Mouse (Mus musculus): ENCODE results near the gene Fgfr2. TPM values are rescaled to one million over a fixed set of nuclear protein-coding genes. Genes with fewer than 3 reads are reported as not detected.

Fgfr2 gene
- polyA plus RNA-seq, 1 experiment from 2014 or later: 93.6 TPM

DNA sequence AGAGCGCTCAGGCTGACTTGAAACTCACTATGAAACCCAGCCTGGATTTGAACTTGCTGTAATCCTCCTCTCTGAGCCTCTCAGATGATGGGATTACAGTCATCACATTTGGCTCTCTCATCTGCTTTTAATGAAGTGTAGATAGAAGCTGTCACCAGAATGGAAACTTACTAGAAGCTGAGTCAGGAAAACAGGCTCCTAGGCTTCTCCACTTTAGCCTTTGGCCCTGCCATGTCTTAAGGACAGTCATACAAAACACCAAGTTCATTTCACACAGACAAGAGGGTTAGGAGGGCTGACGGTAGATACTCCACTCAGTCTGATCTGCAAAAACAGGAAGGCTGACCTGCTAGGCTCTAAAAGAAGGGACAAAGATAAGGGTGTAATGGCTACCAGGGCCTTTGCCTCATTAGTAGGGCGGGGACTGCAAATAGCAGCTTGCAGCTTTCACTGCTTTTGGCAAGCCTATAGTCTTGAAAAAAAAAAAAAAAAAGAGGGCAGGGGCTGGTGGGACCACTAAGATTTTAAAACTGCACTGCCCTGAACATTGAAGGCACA, 357.4 kb downstream of the Fgfr2 start:
- Histone ChIP-seq H3K9me3 (ENCODE audit: control insufficient read depth, low read length) (no peaks in the 10 kb centered on the region), H3K27me3 (ENCODE audit: control insufficient read depth, insufficient read depth, low read length) (no peaks in the 10 kb centered on the region), H3K36me3 (ENCODE audit: control insufficient read depth, insufficient read depth, low read length) (no peaks in the 10 kb centered on the region), H3K4me1 (replicated peaks; ENCODE audit: control insufficient read depth, insufficient read depth, low read length) (peaks cover 18% of the 10 kb centered on the region), H3K4me2 (ENCODE audit: low read depth, low read length, severe bottlenecking) (no peak overlapping the region), H3K27ac (ENCODE audit: low read depth, low read length) (no peak overlapping the region), H3K9ac (ENCODE audit: low read length) (no peak overlapping the region), H3K4me3 (ENCODE audit: low read depth, low read length) (no peak overlapping the region)
- WGBS: 72% methylated on average over 3 of the region's 3 CpGs
- ATAC-seq (replicated peaks; ENCODE audit: low FRiP score) (no peak), DNase-seq (ENCODE audit: low spot score) (no peak)

DNA sequence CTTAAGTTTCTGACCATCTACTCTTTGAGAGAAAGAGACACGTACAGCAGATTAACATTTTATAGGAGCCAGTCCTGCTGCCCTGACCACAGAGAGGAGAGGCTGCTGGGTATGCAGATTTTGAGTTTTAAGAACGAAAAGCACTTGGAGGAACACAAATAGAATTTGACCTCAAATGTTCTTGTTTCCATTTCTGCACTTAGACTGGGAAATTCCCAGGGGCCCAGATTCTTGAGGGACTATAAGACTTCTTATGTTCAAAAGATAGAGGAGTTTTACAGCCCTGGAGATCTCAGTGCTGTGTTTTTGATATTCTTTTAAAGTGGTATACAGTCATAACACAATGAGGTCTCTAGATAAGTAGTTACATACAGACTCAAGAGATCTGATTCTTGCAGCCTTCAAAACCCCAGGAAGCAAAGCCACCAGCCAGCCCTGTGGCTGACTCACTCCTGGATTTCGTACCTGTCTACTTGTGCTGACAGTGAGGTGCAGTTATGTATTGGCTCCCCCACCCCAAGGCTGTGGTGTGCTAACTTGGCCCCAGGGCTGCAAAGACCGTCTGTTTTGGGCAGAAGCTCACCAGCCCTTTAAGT, 358.2 kb downstream of the Fgfr2 start:
- ATAC-seq (replicated peaks; ENCODE audit: low FRiP score): no peak
- no peaks in the 10 kb centered on the region for H3K36me3 ChIP-seq (ENCODE audit: control insufficient read depth, insufficient read depth, low read length)
- no peak overlapping the region for H3K9ac ChIP-seq (ENCODE audit: low read length)
- peaks cover 18% of the 10 kb centered on the region for H3K4me1 ChIP-seq (replicated peaks; ENCODE audit: control insufficient read depth, insufficient read depth, low read length)
- H3K27me3 ChIP-seq (ENCODE audit: control insufficient read depth, insufficient read depth, low read length): no peaks in the 10 kb centered on the region
- H3K4me2 ChIP-seq (ENCODE audit: low read depth, low read length, severe bottlenecking): no peak overlapping the region
- WGBS: 87% methylated on average over 4 of the region's 4 CpGs
- H3K4me3 ChIP-seq (ENCODE audit: low read depth, low read length): no peak overlapping the region
- H3K27ac ChIP-seq (ENCODE audit: low read depth, low read length): no peak overlapping the region
- no peaks in the 10 kb centered on the region for H3K9me3 ChIP-seq (ENCODE audit: control insufficient read depth, low read length)
- no peak for DNase-seq (ENCODE audit: low spot score)

DNA sequence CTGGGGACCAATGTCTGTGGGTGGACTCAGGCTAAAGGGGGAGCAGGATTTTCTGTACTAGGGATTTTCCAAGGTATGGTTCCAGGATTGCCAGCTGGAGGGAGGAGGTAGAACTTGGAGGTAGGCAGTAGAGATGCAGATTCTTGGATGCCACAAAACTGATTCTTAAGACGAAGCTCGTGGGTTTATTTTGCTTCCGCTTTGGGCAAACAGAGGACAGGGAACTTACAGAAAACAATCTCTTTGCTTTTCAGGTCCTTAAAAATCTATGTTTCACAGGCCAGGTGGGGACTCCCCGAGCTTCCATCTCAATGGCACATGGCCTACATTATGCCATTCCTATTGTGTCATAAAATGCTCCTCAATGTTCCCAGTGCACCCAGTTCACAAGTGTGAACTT, 358.8 kb downstream of the Fgfr2 start:
- WGBS: 89% methylated on average over 4 of the region's 4 CpGs
- H3K36me3 ChIP-seq (ENCODE audit: control insufficient read depth, insufficient read depth, low read length): no peaks in the 10 kb centered on the region

DNA sequence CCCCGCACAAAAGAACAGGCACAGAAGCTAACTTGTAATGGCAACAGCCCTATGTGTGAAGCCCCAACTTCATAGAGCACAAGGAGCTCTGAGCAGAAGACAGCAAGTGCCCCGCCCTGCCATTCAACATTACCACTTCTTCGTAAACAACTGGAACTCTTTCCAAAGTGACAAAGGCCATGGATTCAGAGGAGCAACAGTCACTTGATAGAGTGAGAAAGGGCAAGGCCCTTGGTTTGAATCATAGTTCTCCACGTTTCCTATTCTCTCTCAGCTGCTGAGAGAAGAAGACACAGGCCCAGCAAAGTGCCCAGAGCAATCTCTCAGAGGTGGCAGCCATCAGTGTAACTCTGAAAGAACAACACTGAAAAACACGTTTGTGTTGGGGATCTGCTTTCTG, 359.2 kb downstream of the Fgfr2 start:
- H3K4me1 ChIP-seq (replicated peaks; ENCODE audit: control insufficient read depth, insufficient read depth, low read length): peaks cover 18% of the 10 kb centered on the region

More for the DNA sequence above, 358.8 kb downstream of the Fgfr2 start:
- no peaks in the 10 kb centered on the region for H3K9me3 ChIP-seq (ENCODE audit: control insufficient read depth, low read length)
- H3K27me3 ChIP-seq (ENCODE audit: control insufficient read depth, insufficient read depth, low read length): no peaks in the 10 kb centered on the region
- no peak overlapping the region for H3K27ac ChIP-seq (ENCODE audit: low read depth, low read length)
- no peak overlapping the region for H3K4me2 ChIP-seq (ENCODE audit: low read depth, low read length, severe bottlenecking)
- ATAC-seq (replicated peaks; ENCODE audit: low FRiP score): no peak
- peaks cover 18% of the 10 kb centered on the region for H3K4me1 ChIP-seq (replicated peaks; ENCODE audit: control insufficient read depth, insufficient read depth, low read length)
- H3K4me3 ChIP-seq (ENCODE audit: low read depth, low read length): no peak overlapping the region
- H3K9ac ChIP-seq (ENCODE audit: low read length): no peak overlapping the region
- no peak for DNase-seq (ENCODE audit: low spot score)

DNA sequence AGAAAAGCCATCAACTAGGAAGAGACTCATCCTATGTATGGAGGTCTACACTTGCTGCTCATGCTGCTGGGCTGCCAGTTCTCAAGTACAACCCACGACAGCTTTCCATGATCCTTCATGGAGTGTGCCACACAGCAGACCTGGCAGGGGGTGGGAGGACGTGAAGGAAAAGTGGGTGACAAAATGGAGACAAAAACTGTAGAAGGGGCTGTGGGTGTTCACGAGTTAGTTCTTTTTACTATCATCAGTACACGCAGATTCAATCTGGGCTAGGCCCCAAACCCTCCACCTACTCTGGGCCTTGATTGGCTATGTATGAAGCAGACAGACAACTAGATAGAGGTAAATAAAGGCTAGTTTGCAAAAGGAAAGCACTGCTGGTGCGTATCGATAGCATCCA, 359.8 kb downstream of the Fgfr2 start:
- no peak for ATAC-seq (replicated peaks; ENCODE audit: low FRiP score)
- Histone ChIP-seq H3K27me3 (ENCODE audit: control insufficient read depth, insufficient read depth, low read length) (no peaks in the 10 kb centered on the region), H3K4me3 (ENCODE audit: low read depth, low read length) (no peak overlapping the region), H3K4me1 (replicated peaks; ENCODE audit: control insufficient read depth, insufficient read depth, low read length) (peaks cover 18% of the 10 kb centered on the region), H3K9ac (ENCODE audit: low read length) (no peak overlapping the region), H3K4me2 (ENCODE audit: low read depth, low read length, severe bottlenecking) (no peak overlapping the region), H3K9me3 (ENCODE audit: control insufficient read depth, low read length) (no peaks in the 10 kb centered on the region), H3K36me3 (ENCODE audit: control insufficient read depth, insufficient read depth, low read length) (no peaks in the 10 kb centered on the region), H3K27ac (ENCODE audit: low read depth, low read length) (no peak overlapping the region)
- 93% methylated on average over 6 of the region's 6 CpGs for WGBS
- no peak for DNase-seq (ENCODE audit: low spot score)

More for the DNA sequence above, 359.2 kb downstream of the Fgfr2 start:
- H3K36me3 ChIP-seq (ENCODE audit: control insufficient read depth, insufficient read depth, low read length): no peaks in the 10 kb centered on the region
- H3K4me3 ChIP-seq (ENCODE audit: low read depth, low read length): no peak overlapping the region
- H3K27ac ChIP-seq (ENCODE audit: low read depth, low read length): no peak overlapping the region
- H3K9me3 ChIP-seq (ENCODE audit: control insufficient read depth, low read length): no peaks in the 10 kb centered on the region
- no peak overlapping the region for H3K9ac ChIP-seq (ENCODE audit: low read length)
- H3K27me3 ChIP-seq (ENCODE audit: control insufficient read depth, insufficient read depth, low read length): no peaks in the 10 kb centered on the region
- ATAC-seq (replicated peaks; ENCODE audit: low FRiP score) (no peak), DNase-seq (ENCODE audit: low spot score) (no peak)
- no peak overlapping the region for H3K4me2 ChIP-seq (ENCODE audit: low read depth, low read length, severe bottlenecking)
- 89% methylated on average over 5 of the region's 5 CpGs for WGBS

DNA sequence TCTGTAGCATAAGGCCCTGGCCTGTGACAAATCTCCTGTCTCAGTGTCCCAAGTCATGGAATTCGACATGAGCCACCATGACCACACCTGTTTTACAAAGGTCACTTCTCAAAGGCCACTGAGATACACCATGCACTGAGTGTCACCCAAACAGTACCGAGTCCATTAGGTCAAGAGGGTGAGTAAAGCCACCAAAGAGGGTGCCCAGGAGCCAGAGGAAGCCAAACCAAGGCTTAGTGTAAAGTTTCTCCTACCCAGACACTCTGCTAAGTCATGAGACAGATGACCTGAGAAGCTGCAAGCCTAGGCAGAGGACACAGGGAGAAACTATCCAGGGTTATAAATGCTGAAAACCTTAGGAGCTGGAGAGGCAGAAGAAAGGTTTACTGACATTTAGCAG, 361.7 kb downstream of the Fgfr2 start:
- DNase-seq (ENCODE audit: low spot score): no peak
- Histone ChIP-seq H3K4me2 (ENCODE audit: low read depth, low read length, severe bottlenecking) (no peak overlapping the region), H3K27ac (ENCODE audit: low read depth, low read length) (no peak overlapping the region), H3K36me3 (ENCODE audit: control insufficient read depth, insufficient read depth, low read length) (no peaks in the 10 kb centered on the region), H3K4me1 (replicated peaks; ENCODE audit: control insufficient read depth, insufficient read depth, low read length) (peaks cover 6% of the 10 kb centered on the region), H3K9me3 (ENCODE audit: control insufficient read depth, low read length) (no peaks in the 10 kb centered on the region), H3K4me3 (ENCODE audit: low read depth, low read length) (no peak overlapping the region), H3K9ac (ENCODE audit: low read length) (no peak overlapping the region), H3K27me3 (ENCODE audit: control insufficient read depth, insufficient read depth, low read length) (no peaks in the 10 kb centered on the region)
- no peak for ATAC-seq (replicated peaks; ENCODE audit: low FRiP score)
- 90% methylated on average over 2 of the region's 2 CpGs for WGBS

DNA sequence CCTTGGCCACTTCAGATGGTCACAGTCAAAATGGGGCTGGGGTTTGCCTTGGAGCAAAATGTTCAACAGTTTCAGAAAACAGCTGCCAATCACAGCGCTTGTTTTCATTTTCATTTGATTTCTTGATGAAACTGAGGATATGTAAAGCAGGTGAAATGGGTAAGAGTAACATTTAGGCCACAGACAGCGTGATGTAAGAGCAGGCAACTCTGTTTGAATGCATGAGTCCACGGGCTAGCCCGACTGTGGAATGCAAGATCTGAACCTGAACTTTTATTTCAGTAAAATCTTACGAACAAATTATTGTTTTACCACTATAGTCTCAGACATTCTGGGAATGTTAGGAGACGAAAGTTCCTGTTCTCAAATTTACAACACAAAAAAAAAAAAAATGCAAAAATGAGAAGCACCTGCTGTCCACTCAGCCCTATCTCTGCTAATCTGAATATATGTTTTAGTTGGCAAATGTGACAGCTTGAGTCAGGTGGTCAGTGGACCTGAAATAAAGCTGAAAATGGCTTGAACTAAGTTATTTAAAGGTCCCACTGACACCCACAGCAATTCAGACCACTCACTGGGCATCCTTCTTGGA, 362.5 kb downstream of the Fgfr2 start:
- Histone ChIP-seq H3K27me3 (ENCODE audit: control insufficient read depth, insufficient read depth, low read length) (no peaks in the 10 kb centered on the region), H3K27ac (ENCODE audit: low read depth, low read length) (no peak overlapping the region), H3K4me3 (ENCODE audit: low read depth, low read length) (no peak overlapping the region), H3K9me3 (ENCODE audit: control insufficient read depth, low read length) (no peaks in the 10 kb centered on the region), H3K9ac (ENCODE audit: low read length) (no peak overlapping the region), H3K4me2 (ENCODE audit: low read depth, low read length, severe bottlenecking) (no peak overlapping the region), H3K36me3 (ENCODE audit: control insufficient read depth, insufficient read depth, low read length) (no peaks in the 10 kb centered on the region), H3K4me1 (replicated peaks; ENCODE audit: control insufficient read depth, insufficient read depth, low read length) (no peaks in the 10 kb centered on the region)
- ATAC-seq (replicated peaks; ENCODE audit: low FRiP score) (no peak), DNase-seq (ENCODE audit: low spot score) (no peak)
- 92% methylated on average over 6 of the region's 6 CpGs for WGBS

DNA sequence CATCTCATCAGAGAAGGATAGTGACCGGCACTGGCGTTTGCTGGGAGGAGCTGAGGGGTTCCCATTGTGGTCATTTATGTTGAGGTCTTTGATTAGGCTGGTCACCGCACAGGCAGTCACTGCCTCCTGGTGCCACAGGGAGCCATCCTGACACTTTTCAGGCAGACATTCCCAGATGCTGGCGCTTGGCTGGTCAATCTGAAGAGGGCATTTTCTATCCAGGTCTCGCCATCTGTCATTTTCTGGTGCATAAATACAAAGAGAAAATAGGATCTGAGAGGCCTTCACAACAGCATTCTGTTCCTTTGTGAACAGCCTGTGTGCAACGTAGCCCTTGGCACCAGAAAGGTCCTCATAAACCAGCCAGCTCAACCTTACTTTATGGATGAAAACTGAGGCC, 363.2 kb downstream of the Fgfr2 start:
- no peaks in the 10 kb centered on the region for H3K36me3 ChIP-seq (ENCODE audit: control insufficient read depth, insufficient read depth, low read length)
- H3K4me3 ChIP-seq (ENCODE audit: low read depth, low read length): no peak overlapping the region
- H3K4me2 ChIP-seq (ENCODE audit: low read depth, low read length, severe bottlenecking): no peak overlapping the region
- no peaks in the 10 kb centered on the region for H3K4me1 ChIP-seq (replicated peaks; ENCODE audit: control insufficient read depth, insufficient read depth, low read length)
- H3K9ac ChIP-seq (ENCODE audit: low read length): no peak overlapping the region
- DNase-seq (ENCODE audit: low spot score) (no peak), ATAC-seq (replicated peaks; ENCODE audit: low FRiP score) (no peak)
- no peaks in the 10 kb centered on the region for H3K27me3 ChIP-seq (ENCODE audit: control insufficient read depth, insufficient read depth, low read length)
- H3K9me3 ChIP-seq (ENCODE audit: control insufficient read depth, low read length): no peaks in the 10 kb centered on the region
- WGBS: 85% methylated on average over 6 of the region's 6 CpGs
- no peak overlapping the region for H3K27ac ChIP-seq (ENCODE audit: low read depth, low read length)

- no peak overlapping the region for H3K4me3 ChIP-seq (ENCODE audit: low read depth, low read length)
- H3K27me3 ChIP-seq (ENCODE audit: control insufficient read depth, insufficient read depth, low read length): no peaks in the 10 kb centered on the region
- WGBS: 88% methylated on average over 22 of the region's 22 CpGs
- DNase-seq (ENCODE audit: low spot score): no peak
- ATAC-seq (replicated peaks; ENCODE audit: low FRiP score): no peak
- H3K9ac ChIP-seq (ENCODE audit: low read length): no peak overlapping the region
- H3K4me2 ChIP-seq (ENCODE audit: low read depth, low read length, severe bottlenecking): no peak overlapping the region
- H3K4me1 ChIP-seq (replicated peaks; ENCODE audit: control insufficient read depth, insufficient read depth, low read length): no peaks in the 10 kb centered on the region
- H3K27ac ChIP-seq (ENCODE audit: low read depth, low read length): no peak overlapping the region
- no peaks in the 10 kb centered on the region for H3K36me3 ChIP-seq (ENCODE audit: control insufficient read depth, insufficient read depth, low read length)
- no peaks in the 10 kb centered on the region for H3K9me3 ChIP-seq (ENCODE audit: control insufficient read depth, low read length)
These were observed 363.7 kb downstream of the Fgfr2 start for GRCm38 (mm10) chr7:132759405-132759891.
